Mouse (Mus musculus): Measurements from ENCODE around the gene Nphp4.

Gene Nphp4

GRCm38 (mm10) chr4:152476427-152477023, at the start of gene Nphp4:
Nphp4 (plus strand) TSS chr4:152476706.
- no peak for DNase-seq (ENCODE audit: inconsistent ontology term)

DNA sequence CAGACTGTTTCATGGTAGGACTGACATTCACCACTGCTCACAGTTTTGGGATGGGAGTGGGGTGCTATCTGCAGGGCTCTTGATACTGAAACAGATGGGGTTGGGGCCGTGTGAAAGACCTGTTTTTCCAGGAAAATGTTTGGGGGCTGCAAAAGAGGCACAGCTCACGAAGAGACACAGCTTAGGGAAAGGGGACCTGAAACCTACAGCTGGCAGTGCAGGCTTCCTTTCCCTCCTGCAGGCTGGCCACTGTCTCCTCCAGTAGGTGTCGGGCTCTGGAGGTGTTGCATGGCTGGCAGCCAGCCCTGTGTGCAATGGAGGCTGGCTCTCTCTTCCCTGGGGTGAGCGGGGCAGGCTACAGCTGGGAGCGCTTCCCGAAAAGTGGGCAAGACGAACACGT, 48.2 kb upstream of the Nphp4 start:
- DNase-seq (ENCODE audit: inconsistent ontology term): no peak

DNA sequence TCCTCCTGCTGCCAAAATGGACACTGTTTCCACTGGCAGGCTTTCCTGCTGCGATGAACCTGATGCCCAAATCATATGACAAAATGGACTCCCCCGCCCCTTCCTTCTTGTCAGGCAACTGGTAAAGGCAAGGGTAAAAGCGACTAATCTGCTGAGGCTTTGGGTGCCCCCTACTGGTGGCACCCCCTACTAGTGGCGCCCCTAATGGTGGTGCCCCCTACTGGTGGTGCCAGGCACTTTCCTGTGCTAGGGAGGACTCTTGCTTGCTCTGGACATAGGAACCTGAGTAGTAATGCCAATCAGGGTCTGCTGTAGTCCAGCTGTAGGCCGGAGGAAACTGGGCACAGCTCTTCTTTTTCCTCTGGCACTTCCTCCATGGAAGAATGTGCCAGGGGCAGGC, 44.2 kb upstream of the Nphp4 start:
- peak; percentile 63 for DNase-seq (ENCODE audit: inconsistent ontology term)

DNA sequence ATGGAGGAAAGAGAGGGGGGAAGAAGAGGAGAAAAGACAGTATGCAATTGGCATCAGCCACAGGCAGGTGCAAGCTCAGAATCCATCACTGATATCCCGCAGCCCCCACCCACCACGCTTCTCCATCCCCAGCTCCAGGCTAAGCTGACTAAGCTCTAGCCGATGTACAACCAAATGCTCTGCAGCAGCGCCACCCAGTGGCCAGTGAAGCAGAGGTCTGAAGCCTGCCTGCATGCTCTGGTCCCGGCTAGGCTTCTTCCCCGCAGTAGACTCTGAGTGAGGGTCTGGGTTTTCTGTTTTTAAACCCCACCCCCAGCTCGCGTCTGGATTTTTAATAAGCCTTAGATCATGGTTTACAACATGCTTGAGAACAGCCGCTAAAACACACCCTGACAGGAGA, 41.7 kb upstream of the Nphp4 start:
- DNase-seq (ENCODE audit: inconsistent ontology term): peak; percentile 82

GRCm38 (mm10) chr4:152435255-152435654, 41.3 kb upstream of the Nphp4 start:
- peak; percentile 66 for DNase-seq (ENCODE audit: inconsistent ontology term)

- no peak for DNase-seq (ENCODE audit: inconsistent ontology term)
Observed at GRCm38 (mm10) chr4:152440882-152441281, 35.6 kb upstream of the Nphp4 start.

- DNase-seq (ENCODE audit: inconsistent ontology term): no peak
Observed at GRCm38 (mm10) chr4:152441536-152441935, 35.0 kb upstream of the Nphp4 start.

GRCm38 (mm10) chr4:152446178-152446577, 30.3 kb upstream of the Nphp4 start:
- DNase-seq (ENCODE audit: inconsistent ontology term): no peak

- DNase-seq (ENCODE audit: inconsistent ontology term): no peak
Observed at GRCm38 (mm10) chr4:152447731-152448665, 28.5 kb upstream of the Nphp4 start.

GRCm38 (mm10) chr4:152448666-152449018, 27.9 kb upstream of the Nphp4 start:
- DNase-seq (ENCODE audit: inconsistent ontology term): no peak

GRCm38 (mm10) chr4:152451371-152451770, 25.1 kb upstream of the Nphp4 start:
- no peak for DNase-seq (ENCODE audit: inconsistent ontology term)

GRCm38 (mm10) chr4:152453079-152453478, 23.4 kb upstream of the Nphp4 start:
- DNase-seq (ENCODE audit: inconsistent ontology term): no peak

- DNase-seq (ENCODE audit: inconsistent ontology term): no peak
Observed at GRCm38 (mm10) chr4:152454153-152454552, 22.4 kb upstream of the Nphp4 start.

DNA sequence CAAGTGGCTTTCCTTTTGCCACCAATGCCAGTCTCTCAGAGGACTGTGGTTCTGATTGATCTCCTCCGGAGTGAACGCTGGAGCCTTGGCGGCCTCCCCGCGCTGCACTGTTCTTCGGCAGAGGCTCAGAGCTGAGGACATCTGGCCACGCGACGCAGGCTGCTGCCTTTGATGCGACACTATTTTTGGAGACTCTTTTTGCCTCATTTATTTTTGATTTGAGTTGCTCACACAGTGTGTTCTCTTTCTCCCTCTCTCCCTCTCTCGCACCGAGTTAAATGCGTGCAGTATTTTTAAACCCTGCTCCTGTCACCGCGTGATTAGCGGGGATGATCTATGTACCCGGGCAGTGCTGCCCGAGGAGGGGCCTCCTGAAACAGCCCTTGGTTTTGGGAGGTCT, 19.9 kb upstream of the Nphp4 start:
- no peak for DNase-seq (ENCODE audit: inconsistent ontology term)

- no peak for DNase-seq (ENCODE audit: inconsistent ontology term)
Observed at GRCm38 (mm10) chr4:152457673-152458072, 18.8 kb upstream of the Nphp4 start.

DNA sequence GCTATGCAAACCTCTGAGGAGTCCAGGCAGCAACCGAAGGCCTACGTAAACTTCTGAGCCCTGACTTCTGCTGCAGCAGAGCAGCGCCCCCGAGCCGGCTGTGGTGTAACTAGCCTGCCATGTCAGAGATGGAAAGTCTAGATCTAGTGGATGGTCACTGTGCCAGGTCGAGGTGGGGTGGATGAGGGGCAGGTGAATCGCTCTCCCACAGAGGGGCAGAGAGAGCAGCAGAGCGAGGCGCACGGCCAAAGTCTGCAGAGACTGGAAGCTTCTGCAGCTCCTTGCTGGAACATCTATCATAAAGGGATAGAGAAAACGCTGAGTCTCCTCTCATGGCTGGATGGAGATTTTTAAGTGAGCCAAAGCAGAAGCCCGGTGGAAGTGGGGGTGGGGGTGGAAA, 14.0 kb upstream of the Nphp4 start:
- no peak for DNase-seq (ENCODE audit: inconsistent ontology term)

DNA sequence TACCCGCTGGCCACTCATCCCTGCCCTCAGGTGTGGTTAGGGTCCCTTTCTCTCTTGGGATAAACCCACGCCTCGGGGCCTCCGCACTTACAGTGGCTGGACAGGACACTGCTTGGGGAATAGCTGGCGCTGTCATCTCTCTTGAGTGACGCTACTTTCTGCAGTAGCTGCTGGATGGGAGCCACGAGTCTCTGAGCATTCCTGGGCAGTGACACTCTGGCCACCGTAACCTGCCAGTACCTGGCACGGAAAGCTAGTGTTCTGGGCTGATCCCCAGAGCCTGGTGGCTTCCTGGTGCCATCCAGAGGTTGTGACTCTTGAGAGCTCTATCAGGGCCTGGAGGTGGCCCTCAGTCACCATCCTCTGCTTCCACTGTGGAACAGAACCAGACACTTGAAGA, 13.4 kb upstream of the Nphp4 start:
- DNase-seq (ENCODE audit: inconsistent ontology term): no peak

GRCm38 (mm10) chr4:152465116-152465515, 11.4 kb upstream of the Nphp4 start:
- no peak for DNase-seq (ENCODE audit: inconsistent ontology term)

DNA sequence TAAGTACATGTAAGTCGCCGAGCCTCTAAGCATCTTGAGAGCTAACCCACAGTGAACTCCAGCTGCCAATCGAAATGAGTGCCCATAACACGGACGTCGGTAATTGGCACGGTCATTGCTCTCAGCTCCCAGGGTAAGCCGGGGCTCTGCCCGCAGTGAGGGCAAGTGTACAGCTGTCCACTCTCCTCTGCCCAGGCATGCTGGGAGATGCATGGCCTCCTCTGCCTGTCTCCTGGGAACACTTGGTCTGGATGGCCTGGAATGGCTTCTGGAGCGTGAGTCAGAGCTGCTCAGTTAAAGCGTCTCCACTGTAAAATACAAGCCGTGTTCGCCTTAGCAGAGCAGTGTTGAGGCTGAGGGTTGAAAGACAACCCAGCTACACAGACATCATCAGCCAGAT, 9.9 kb upstream of the Nphp4 start:
- DNase-seq (ENCODE audit: inconsistent ontology term): no peak

DNA sequence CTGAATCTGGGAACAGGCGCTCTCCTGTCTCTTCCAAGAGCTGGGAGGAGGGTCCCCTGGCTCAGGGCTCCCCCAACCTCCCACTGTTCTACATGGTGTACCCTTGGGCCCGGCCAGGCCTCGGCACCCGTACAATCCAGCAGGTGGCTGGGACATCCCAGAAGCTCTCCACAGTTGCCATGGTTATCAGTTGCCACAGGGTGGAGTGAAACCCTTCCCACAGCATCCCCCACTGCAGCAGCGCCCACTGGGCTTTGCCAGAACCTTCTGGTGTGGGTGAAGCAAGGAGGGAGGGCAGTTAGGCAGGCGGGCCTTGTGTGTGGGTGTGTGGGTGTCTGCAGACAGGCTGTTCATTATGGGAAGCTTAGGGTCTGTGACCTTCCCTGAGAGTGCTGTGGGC, 8.6 kb upstream of the Nphp4 start:
- no peak for DNase-seq (ENCODE audit: inconsistent ontology term)

GRCm38 (mm10) chr4:152475941-152476340, 565 bp upstream of the Nphp4 start:
- no peak for DNase-seq (ENCODE audit: inconsistent ontology term)

GRCm38 (mm10) chr4:152477106-152477465, 580 bp downstream of the Nphp4 start:
- no peak for DNase-seq (ENCODE audit: inconsistent ontology term)

GRCm38 (mm10) chr4:152477466-152478223, 1.1 kb downstream of the Nphp4 start, which contains the start of gene Kcnab2:
Kcnab2 (minus strand) TSS chr4:152477871.
- peak; percentile 99 for DNase-seq (ENCODE audit: inconsistent ontology term)

Data from Muller cell, postnatal 12 days (primary cell).